Mouse (Mus musculus) CD4-positive, CD25-positive, alpha-beta regulatory T cell, adult 2 months (primary cell): ENCODE measurements at regions not wholly inside any gene's neighbourhood (a gene's known extent, or its start where the extent isn't known, plus 50 kb on each side); places are given as distances from the start of the nearest gene placed in this dataset.

Experiments
- DNase-seq: peaks from one replicate; pipeline ENCODE4 v3.0.0-alpha.2; 2012; ENCODE audit warnings: low read depth, low spot score

DNA sequence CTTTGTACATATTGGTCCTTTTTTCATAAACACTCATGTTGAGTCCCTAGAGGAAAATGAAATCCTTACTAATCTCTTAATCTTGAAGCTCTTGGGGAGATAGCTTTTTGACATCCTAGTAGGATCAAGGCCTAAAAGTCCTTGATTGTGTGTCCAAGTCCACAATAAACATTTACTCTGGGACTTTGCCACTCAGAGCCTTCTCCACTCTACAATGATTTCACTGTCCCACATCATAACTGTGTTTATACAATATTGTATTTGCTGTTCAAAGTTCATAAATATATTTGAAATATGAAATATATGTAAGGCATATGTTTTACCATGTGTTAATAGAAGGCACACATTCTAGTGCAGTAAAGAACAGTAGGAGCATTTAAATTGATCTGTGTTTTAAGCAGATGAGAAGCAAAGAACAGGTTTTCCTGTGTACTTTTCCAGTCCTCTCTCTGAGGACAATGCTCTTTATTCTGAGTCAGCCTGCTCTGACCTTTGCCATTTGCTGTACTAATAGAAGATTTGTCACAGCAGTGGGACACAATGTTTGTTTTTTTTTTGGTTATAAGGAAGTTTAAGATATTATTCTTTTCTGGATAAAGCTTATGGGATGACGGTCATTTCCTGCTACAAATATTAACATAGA, 130.7 kb upstream of the Gprin3 start:
- no peak for DNase-seq

DNA sequence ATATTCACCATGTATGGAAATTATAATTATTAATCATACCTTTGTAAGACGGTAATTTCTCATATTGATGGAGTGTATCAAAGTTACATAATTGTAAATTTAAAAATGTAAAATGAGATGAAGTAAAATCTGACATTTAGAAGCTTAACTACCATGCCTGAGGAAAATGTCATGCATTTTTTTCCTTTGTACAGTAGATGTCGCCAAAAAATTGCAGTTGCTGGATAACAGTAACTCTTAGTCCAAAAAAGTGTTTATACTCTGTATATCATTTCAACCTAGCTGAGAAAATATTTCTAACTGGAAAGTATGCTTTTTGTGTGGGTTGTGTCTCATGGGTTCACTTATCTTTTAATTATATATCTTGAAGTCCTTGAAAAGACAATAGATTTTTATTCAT, 110.9 kb upstream of the Gprin3 start:
- no peak for DNase-seq

DNA sequence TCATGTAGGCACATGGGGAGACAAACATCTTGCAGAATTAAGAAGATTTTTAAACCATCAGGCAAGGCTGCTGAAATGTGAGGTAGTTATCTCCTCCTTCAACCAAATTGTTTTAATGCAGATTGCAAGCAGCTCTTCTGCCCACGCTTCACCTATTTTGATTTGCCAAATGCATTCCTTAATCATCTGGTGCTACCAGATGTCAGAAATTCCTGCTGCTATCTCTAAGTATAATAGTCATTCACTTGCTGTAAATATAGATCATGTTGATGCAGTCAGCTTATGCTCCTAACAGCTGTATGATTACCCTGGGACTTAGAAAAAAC, 98.8 kb upstream of the Gprin3 start:
- no peak for DNase-seq

DNA sequence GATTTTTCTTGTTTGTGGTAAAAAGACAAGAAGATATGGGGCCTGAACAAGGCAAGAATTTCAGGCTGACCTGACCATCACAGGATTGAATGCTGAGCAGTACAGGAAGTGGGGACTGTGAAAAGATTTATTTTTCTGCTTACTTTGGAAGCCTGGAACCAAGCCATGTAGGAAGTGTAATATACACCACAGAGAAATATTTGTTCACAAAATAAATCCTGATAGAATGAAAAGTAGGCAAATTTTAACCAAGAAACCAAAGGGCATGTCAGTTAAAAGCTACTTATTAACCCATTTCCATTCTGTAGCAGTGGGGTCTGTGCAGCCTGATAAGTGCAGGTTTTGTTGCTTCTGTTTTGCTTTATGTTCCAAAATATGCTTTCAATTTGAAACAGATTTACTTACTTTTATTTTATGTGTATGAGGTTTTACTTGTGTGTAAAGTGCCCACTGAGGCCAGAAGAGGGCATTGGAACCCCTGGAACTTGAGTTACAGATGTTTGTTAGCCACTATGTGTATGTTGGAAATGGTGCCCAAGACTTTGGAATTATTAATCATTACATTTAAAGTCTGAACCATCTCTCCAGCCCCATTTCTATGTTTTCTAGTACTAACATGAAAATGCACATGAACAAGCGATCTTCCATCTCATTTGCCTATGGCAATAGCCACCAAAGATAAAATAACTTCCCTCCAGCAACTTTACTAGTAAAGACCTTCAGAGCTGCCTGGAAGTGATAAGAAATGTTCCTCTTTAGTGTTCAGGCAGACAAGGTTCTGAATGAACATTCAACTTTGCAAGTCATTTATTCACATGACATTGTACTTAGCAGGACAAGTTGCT, 98.2 kb upstream of the Gprin3 start:
- no peak for DNase-seq

DNA sequence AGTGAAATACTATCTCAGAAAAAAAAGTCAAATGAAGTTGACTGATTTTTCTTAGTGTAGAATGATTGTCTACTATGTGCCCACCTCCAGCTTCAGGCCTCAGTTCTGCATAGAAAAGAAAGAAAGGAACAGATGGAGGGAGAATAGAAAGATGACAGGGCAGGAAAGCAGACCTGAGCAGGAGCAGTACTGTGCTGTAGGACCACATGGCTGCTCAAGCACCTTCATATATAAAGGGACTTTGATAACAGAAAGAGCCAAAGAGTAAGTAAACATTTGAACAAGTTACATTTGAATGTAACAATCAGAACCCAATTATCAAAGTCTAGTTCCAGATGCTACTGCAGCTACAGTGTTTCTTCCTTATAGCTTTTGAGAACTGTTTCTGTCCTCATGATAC, 96.9 kb upstream of the Gprin3 start:
- no peak for DNase-seq

DNA sequence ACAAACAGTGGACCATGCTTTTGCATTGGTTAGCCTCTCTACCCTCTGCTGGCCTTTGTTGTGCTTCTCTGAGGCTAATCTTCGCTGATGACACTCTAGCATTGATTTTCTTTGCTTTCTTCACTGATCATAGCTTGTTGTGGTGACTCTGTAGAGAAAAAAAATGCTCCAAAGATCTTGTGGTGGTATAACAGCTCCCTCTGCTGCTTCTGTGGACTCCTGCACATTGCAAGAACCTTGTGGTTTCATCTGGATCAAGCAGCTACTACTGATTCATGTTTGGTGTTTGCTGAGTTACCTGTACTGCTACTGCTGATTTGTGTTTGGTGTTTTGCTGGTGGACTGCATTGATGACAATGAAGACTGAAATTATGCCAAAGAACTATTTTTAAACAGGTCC, 74.7 kb upstream of the Gprin3 start:
- DNase-seq: peak; percentile 47

DNA sequence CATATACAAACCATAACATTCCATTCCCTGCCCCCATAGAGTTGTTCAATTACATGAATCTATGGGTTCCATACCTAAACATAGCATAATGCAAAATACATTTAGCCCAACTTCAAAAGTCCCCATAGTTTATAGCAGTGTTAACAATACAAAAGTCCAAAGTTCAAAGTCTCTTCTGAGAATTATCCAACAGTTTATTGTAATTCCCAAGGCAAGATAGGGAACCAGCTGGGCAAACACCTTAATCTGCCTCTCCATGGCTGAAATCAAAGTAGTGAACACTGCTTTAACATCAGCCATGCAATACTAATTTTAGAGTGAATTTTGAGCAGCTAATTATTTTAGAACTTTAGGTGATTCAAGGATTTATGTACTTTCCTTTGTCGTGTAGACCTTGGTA, 72.7 kb upstream of the Gprin3 start:
- no peak for DNase-seq

DNA sequence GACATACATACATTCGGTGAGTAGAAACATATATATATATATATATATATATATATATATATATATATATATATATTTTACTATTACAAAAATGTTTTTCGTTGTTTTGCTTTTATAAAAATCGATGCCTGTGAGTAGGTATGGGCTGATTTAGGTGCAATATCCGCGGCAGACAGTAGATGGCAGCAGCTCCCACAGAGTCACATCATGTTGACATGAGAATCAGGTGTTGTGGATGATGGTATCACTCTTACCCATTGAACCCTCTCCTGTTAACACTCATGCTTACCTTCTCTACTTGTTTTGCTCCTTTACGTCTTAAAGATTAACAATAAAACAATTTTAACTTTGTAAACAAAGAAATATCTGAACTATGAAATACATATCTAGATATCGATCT, 72.0 kb upstream of the Gprin3 start:
- peak; percentile 80 for DNase-seq

DNA sequence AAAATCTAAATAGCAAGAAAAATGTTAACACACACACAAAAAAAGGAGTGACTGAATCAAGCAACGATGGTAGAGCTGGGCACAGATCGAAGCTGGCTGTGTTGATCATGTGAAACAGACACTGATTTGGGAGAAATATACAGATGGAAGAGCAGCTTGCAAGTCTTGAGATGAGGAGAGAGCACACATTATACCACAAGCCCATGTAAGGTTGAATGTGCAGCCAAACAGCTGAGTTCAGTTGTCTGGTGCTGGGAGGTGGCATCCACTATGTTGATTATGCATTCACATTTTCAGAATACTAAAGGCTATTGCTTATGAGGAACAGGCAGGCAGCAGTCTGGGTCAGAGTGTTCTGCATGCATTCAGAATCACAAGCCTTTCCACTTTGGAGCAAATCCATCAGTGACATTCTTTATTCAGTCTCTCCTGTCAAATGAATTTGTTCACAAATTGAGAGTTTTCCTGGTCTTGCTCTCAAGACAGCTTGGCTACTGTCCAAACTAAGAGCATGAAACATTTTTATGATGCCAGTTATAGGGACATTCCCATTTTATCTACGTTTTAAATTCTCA, 63.0 kb upstream of the Gprin3 start:
- no peak for DNase-seq

DNA sequence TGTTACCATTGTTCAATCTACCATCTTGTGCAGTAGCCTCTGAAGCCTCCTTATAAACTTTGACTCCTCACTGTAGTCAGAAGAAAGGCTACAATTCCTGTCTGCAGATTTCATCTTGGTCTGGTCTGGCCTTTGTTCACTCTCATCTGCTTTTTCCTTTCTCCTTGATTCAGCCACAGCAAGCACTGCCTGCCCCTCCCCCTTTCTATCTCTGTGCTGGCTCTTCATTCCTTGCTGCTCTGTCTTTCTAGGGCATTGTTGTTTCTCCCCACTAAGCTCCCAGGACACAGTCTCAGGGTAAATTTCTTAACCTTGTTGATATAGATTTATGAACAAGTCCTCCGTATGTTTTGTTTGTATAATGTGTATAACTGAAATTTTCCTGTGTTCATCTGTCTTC, 62.3 kb upstream of the Gprin3 start:
- DNase-seq: no peak

DNA sequence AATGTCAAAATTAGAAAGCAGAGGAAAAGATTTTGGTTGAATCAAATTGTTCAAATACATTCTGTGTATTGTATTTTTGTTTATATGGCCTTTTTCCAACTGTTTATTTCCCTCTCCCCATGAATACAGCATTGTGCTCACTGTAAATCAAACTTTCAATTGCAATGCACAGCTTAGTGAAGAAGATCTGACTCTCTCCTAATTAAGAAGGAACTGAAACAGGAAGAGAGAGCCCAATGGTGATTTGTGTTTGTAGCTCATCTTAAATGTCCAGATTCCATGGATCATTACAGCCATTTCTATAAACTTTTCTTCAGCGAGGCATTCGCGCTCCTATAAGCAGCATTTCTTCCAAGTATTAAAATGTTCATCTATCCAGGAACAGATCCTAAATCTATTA, 57.9 kb upstream of the Gprin3 start:
- no peak for DNase-seq

DNA sequence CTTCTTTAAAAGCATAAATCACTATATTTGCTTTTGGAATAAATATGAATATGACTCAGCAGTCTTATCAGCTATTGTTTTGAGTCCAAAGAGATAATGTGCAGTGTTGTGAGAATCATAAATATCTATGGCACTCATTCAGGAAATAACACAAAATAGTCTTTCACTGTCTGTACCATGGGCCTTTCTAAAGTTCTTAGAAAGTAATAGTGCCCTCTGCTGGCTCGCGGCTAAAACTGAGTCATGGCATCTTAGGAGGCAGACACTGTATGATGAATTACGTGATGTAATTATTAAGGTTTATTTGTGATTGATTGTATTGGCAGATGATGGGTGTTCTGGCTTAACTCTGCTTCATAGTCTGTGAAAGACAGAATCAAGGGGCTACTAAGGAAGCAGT, 57.5 kb upstream of the Gprin3 start:
- peak; percentile 84 for DNase-seq
